Mouse (Mus musculus): Measurements from ENCODE around the gene C1qtnf3. TPM values are rescaled to one million over a fixed set of nuclear protein-coding genes. Genes with fewer than 3 reads are reported as not detected.

The C1qtnf3 gene
- polyA plus RNA-seq, 1 experiment from 2014 or later, result 22.2 TPM

DNA sequence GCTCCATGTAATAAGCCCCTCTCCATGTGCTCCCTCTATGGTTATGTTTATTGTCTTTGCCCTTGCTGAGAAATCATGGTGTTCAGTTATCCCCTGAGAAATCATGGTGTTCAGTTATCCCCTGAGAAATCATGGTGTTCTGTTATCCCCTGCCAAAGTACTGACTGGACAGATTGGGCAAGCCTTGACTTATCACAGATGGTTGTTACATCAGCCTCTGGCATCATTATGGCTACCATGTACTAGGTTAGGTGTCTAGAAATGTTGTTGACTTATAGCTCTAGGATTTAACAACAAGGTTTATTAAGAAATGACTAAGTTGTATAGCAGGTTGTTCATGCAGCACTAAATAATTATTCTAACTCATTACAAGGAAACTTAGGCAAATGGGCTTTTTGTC, 30.1 kb upstream of the C1qtnf3 start:
- no peak for TF ChIP-seq EP300 (optimal IDR thresholded peaks at IDR 0.05)
- no peak for TF ChIP-seq CTCF (IDR thresholded peaks at IDR 0.05; ENCODE audit: low read depth)
- no peaks in the 10 kb centered on the region for H3K27me3 ChIP-seq (ENCODE audit: control insufficient read depth, insufficient read depth, low read length)
- no peak overlapping the region for H3K9ac ChIP-seq (ENCODE audit: low read length)
- no peak overlapping the region for H3K27ac ChIP-seq (replicated peaks)
- H3K36me3 ChIP-seq (ENCODE audit: control insufficient read depth, insufficient read depth, low read length), result no peaks in the 10 kb centered on the region
- no peak for ATAC-seq (ENCODE audit: low FRiP score, low TSS enrichment)
- no peak overlapping the region for H3K4me3 ChIP-seq (ENCODE audit: low read depth, low read length)
- no peaks in the 10 kb centered on the region for H3K9me3 ChIP-seq (ENCODE audit: control insufficient read depth, low read length)
- no peak for DNase-seq (ENCODE audit: low spot score)
- H3K4me1 ChIP-seq (replicated peaks; ENCODE audit: control insufficient read depth, insufficient read depth), result no peaks in the 10 kb centered on the region
- H3K4me2 ChIP-seq (replicated peaks; ENCODE audit: low read depth), result no peak overlapping the region

DNA sequence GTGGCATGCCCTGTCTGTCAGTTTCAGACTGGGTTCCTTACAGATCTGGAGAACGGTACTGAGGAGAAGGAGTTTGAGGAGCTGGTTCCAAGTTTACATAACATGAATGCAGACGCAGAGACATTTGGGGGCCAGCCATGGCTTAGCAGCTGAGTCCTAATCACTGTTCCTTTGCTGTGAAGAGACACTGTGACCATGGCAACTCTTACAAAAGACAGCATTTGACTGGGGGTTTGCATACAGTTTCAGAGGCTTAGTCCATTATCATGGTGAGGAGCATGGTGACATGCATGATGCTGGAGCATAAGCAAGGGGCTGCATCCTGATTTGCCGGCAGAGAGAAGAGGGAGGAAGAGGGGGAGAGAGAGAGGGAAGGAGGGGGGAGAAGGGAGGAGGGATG, 29.6 kb upstream of the C1qtnf3 start:
- TF ChIP-seq EP300 (optimal IDR thresholded peaks at IDR 0.05), result no peak
- no peak for TF ChIP-seq CTCF (IDR thresholded peaks at IDR 0.05; ENCODE audit: low read depth)
- H3K4me1 ChIP-seq (replicated peaks; ENCODE audit: control insufficient read depth, insufficient read depth), result no peaks in the 10 kb centered on the region
- H3K9ac ChIP-seq (ENCODE audit: low read length), result no peak overlapping the region
- 18% methylated on average over 3 of the region's 3 CpGs for WGBS
- DNase-seq (ENCODE audit: low spot score), result no peak
- no peak for ATAC-seq (ENCODE audit: low FRiP score, low TSS enrichment)
- H3K9me3 ChIP-seq (ENCODE audit: control insufficient read depth, low read length), result no peaks in the 10 kb centered on the region
- H3K4me3 ChIP-seq (ENCODE audit: low read depth, low read length), result no peak overlapping the region
- no peaks in the 10 kb centered on the region for H3K27me3 ChIP-seq (ENCODE audit: control insufficient read depth, insufficient read depth, low read length)
- no peak overlapping the region for H3K4me2 ChIP-seq (replicated peaks; ENCODE audit: low read depth)
- H3K36me3 ChIP-seq (ENCODE audit: control insufficient read depth, insufficient read depth, low read length), result no peaks in the 10 kb centered on the region
- no peak overlapping the region for H3K27ac ChIP-seq (replicated peaks)

DNA sequence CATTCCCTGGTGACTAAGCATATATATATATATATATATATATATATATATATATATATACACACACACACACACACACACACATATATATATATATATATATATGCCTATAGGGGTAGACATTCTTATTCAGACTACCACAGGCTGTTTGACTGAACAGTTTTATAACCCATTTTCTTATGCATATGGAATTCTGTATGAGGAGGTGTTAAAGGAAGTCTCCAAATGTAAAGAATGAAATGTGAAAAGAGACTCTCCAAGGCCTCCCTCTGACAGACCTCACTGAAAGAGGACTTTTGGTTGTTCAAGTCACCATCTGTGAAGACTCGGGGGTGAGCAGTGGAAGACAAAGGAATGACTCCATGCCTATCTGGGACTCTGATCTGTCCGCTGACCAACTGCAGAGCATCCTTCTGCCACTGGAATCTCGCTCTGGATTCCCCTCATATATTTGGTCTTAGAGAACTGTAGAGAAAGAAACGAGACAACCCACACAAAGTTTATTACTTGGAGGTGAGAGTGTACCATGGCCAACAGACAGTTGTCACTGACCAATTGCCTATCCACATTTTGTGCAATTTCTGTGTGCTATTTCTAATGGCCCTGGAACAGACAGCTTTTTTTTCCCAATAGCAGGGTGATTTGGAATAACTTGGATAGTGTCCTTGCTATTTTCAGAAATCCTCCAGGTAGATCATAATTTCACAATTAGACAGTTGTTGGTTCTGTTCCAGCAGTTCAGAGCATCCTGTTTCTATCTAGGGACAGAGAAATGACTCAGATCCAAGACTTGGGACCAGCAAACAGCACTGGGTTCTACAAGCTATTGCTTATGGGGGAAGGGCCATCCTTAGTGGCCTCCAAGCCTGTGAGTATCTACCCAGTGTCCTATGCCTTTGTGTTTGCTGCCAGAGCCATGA, 28.8 kb upstream of the C1qtnf3 start:
- H3K9me3 ChIP-seq (ENCODE audit: control insufficient read depth, low read length), result no peaks in the 10 kb centered on the region
- ATAC-seq (ENCODE audit: low FRiP score, low TSS enrichment) (no peak), DNase-seq (ENCODE audit: low spot score) (no peak)
- no peak for TF ChIP-seq CTCF (IDR thresholded peaks at IDR 0.05; ENCODE audit: low read depth)
- no peak for TF ChIP-seq EP300 (optimal IDR thresholded peaks at IDR 0.05)
- no peak overlapping the region for H3K4me3 ChIP-seq (ENCODE audit: low read depth, low read length)
- WGBS, result 75% methylated on average over 4 of the region's 4 CpGs
- no peaks in the 10 kb centered on the region for H3K27me3 ChIP-seq (ENCODE audit: control insufficient read depth, insufficient read depth, low read length)
- H3K4me2 ChIP-seq (replicated peaks; ENCODE audit: low read depth), result no peak overlapping the region
- H3K9ac ChIP-seq (ENCODE audit: low read length), result no peak overlapping the region
- H3K27ac ChIP-seq (replicated peaks), result no peak overlapping the region
- H3K4me1 ChIP-seq (replicated peaks; ENCODE audit: control insufficient read depth, insufficient read depth), result no peaks in the 10 kb centered on the region
- no peaks in the 10 kb centered on the region for H3K36me3 ChIP-seq (ENCODE audit: control insufficient read depth, insufficient read depth, low read length)

DNA sequence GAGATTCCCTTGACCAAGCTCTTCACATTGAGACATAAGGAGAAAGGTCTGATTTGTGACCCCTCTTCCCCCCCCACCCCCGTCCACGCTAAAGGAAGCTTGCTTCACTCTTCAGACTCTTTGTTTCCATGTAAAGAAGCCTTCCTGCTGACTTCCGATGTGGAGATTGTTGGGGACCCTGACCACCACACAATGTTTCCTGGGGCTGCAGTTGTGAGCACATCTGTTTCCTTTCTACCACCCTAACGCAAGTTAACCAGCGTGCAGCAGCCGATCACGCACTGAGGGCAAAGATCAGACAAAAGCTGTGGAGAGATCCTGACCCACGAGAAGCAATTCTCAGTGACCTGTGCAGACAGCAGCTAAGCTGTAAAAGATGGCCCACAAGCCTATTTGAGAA, 24.8 kb upstream of the C1qtnf3 start:
- no peak overlapping the region for H3K4me2 ChIP-seq (replicated peaks; ENCODE audit: low read depth)
- no peak overlapping the region for H3K27ac ChIP-seq (replicated peaks)
- H3K4me1 ChIP-seq (replicated peaks; ENCODE audit: control insufficient read depth, insufficient read depth), result no peaks in the 10 kb centered on the region
- H3K36me3 ChIP-seq (ENCODE audit: control insufficient read depth, insufficient read depth, low read length), result no peaks in the 10 kb centered on the region
- 88% methylated on average over 8 of the region's 8 CpGs for WGBS
- no peak for ATAC-seq (ENCODE audit: low FRiP score, low TSS enrichment)
- DNase-seq (ENCODE audit: low spot score), result no peak
- TF ChIP-seq EP300 (optimal IDR thresholded peaks at IDR 0.05) (no peak), CTCF (IDR thresholded peaks at IDR 0.05; ENCODE audit: low read depth) (no peak)
- no peaks in the 10 kb centered on the region for H3K9me3 ChIP-seq (ENCODE audit: control insufficient read depth, low read length)
- no peak overlapping the region for H3K9ac ChIP-seq (ENCODE audit: low read length)
- no peaks in the 10 kb centered on the region for H3K27me3 ChIP-seq (ENCODE audit: control insufficient read depth, insufficient read depth, low read length)
- no peak overlapping the region for H3K4me3 ChIP-seq (ENCODE audit: low read depth, low read length)

DNA sequence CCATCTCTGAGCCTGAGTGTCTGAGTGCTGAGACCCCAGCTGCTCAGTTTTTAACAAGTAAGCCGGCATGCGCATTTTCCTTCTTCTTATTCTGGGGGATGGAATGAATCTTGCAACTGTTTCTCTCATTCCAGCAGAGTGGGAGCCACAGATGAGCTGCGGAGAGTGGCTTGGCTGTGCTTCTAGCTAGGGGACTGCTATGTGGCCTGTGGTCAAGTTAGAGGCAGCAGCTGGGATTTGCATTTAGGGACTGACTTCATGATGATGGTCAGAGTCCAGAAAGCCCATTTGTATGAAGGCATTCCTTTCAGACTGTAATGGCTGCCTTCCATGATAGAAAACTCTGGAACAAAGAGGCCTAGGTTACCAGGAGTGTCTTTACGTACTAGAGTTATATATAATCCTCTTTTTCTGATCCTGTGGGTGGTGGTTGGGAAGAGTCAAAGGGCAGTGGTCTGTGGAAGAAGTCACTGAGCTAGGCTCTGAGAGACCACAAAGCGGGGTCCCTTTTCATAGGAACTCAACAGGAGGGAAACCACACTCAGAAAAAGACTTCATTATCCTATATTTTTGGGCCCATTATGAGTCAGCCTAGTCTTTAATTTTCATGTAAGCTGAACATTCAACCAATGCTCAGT, 23.4 kb upstream of the C1qtnf3 start:
- ATAC-seq (ENCODE audit: low FRiP score, low TSS enrichment) (no peak), DNase-seq (ENCODE audit: low spot score) (no peak)
- no peak overlapping the region for H3K4me3 ChIP-seq (ENCODE audit: low read depth, low read length)
- H3K36me3 ChIP-seq (ENCODE audit: control insufficient read depth, insufficient read depth, low read length), result no peaks in the 10 kb centered on the region
- WGBS, result 82% methylated on average over 5 of the region's 5 CpGs
- no peaks in the 10 kb centered on the region for H3K4me1 ChIP-seq (replicated peaks; ENCODE audit: control insufficient read depth, insufficient read depth)
- H3K9ac ChIP-seq (ENCODE audit: low read length), result no peak overlapping the region
- no peak overlapping the region for H3K4me2 ChIP-seq (replicated peaks; ENCODE audit: low read depth)
- H3K27me3 ChIP-seq (ENCODE audit: control insufficient read depth, insufficient read depth, low read length), result no peaks in the 10 kb centered on the region
- TF ChIP-seq CTCF (IDR thresholded peaks at IDR 0.05; ENCODE audit: low read depth) (no peak), EP300 (optimal IDR thresholded peaks at IDR 0.05) (no peak)
- H3K27ac ChIP-seq (replicated peaks), result no peak overlapping the region
- H3K9me3 ChIP-seq (ENCODE audit: control insufficient read depth, low read length), result no peaks in the 10 kb centered on the region

DNA sequence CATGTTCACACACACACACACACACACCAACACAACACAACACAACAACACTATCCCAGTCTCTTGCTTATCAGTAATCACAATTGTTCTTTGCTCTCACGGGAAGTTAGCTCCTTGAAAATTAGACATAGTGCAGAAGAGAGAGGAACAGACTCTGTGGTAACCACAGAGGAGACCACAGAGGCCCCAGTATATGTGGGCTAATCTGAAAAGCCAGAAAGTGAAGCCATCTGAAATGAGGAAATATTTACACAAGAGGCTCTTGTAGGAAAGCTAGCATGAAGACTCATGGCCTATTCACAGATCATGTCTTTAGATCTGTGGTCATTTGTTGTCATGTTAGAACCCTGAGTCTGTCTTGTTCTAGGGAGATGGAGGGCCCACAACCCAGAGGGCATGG, 18.2 kb upstream of the C1qtnf3 start:
- Histone ChIP-seq H3K27me3 (ENCODE audit: control insufficient read depth, insufficient read depth, low read length) (no peaks in the 10 kb centered on the region), H3K4me2 (replicated peaks; ENCODE audit: low read depth) (no peak overlapping the region), H3K4me3 (ENCODE audit: low read depth, low read length) (no peak overlapping the region), H3K9me3 (ENCODE audit: control insufficient read depth, low read length) (no peaks in the 10 kb centered on the region), H3K36me3 (ENCODE audit: control insufficient read depth, insufficient read depth, low read length) (no peaks in the 10 kb centered on the region), H3K4me1 (replicated peaks; ENCODE audit: control insufficient read depth, insufficient read depth) (no peaks in the 10 kb centered on the region), H3K27ac (replicated peaks) (no peak overlapping the region), H3K9ac (ENCODE audit: low read length) (no peak overlapping the region)
- DNase-seq (ENCODE audit: low spot score) (no peak), ATAC-seq (ENCODE audit: low FRiP score, low TSS enrichment) (no peak)
- TF ChIP-seq CTCF (IDR thresholded peaks at IDR 0.05; ENCODE audit: low read depth) (no peak), EP300 (optimal IDR thresholded peaks at IDR 0.05) (no peak)
- WGBS, result 53% methylated on average over 1 of the region's 1 CpGs
